Mouse (Mus musculus): ENCODE data around the gene Tm4sf5.
"Not testable (repeated sequence)": the region's sequence is repeated elsewhere in the genome, so short reads cannot be mapped to it uniquely, and the experiment has no call there.

The Tm4sf5 gene

GRCm38 (mm10) chr11:70504970-70505369 is at the start of gene Tm4sf5:
Gene Tm4sf5 (plus strand): TSS chr11:70505244.
- no peak for DNase-seq (ENCODE audit: low read depth, low spot score)

DNA sequence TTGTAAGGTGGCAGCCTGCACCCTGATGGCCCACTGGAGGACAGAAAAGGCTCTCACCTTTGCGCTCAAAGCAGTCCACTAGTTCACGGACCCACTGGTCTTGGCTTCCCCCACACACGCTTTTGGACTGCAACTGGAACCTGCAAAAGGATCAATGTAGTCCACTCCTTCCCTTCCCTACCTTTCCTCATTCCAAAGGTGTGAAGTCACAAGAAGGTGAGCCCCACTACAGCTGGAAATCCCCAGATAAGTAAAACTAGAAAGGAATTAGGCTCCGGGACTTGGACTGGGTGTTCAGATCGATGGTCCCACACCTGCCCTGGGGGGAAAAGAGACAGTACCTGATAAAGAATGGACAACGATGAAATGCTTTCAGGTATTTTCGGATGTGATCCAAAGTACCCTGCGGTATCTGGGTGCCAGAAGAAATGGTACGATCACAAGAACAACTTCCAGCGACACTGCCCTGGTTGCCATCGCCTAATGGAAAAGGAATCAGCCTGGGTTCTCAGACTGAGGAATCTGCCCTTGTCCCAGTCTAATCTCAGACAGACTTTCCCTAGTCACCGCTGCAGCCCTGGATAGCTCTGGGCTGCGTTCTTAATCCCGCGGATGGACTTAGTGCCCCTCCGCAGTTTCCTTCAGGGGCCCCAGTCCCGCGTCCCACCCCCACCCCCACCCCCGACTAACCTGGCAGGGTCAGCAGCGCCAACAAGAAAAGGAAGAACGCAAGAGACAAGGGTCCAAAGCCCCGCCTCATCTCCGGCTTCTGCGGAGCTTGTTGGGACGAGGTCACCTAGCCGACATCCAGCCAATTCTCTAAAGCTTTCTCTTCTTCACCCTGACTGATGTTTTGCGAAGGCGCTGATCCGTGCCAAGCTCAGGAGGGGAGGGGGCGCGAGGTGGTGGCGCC is 46.1 kb upstream of the Tm4sf5 start, which contains the start of gene Zmynd15:
TSS of gene Zmynd15 (plus strand) at position 746 of the 913 bp plus-strand sequence.
- DNase-seq (ENCODE audit: low read depth, low spot score) = no peak

DNA sequence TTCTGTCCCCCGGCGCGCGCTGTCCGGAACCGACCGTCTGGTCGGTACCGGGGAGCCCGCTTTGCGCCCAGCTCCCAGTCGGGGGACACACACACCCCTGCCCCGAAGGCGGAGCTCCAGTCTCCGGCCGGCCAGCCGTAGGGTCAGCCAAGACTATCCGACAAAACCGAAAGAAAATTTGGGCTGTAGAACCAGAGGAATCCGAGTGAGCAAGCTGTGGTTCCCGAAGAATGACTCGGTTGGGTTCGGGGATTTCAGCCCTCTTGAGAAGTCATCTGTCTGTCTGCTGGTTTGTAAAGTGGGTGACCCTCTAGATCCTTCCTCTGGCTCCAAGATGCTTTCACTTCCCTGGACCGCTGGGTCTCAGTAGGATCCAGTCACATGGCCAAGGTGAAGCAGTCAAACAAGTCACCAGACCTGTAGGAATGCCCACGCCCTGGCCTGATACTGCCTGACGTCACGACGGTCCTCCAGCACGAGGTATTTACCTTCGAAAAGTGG is 45.4 kb upstream of the Tm4sf5 start, which contains the start of gene Cxcl16:
TSS of gene Cxcl16 (minus strand) at position 384 of the 501 bp plus-strand sequence.
- DNase-seq (ENCODE audit: low read depth, low spot score) = no peak

DNA sequence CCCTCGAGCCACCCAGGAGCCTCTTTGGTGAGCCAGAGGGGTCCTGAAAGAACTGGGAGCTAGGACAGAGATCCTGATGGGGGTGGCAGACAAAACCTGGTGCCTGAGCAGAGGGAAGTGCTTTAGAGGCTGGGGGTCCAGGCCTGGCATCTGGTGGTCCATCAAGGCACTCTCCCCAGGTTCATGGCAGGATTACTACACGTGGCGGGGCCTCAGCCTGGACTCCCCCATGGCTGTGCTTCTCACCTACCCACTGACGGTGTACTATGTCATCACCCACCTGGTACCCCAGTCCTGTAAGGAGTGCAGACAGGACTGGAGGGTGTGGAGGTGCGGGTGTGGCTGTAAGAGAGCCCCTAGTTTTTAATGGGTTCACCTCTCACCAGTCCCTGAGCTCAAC is 41.1 kb upstream of the Tm4sf5 start:
- no peak for DNase-seq (ENCODE audit: low read depth, low spot score)

DNA sequence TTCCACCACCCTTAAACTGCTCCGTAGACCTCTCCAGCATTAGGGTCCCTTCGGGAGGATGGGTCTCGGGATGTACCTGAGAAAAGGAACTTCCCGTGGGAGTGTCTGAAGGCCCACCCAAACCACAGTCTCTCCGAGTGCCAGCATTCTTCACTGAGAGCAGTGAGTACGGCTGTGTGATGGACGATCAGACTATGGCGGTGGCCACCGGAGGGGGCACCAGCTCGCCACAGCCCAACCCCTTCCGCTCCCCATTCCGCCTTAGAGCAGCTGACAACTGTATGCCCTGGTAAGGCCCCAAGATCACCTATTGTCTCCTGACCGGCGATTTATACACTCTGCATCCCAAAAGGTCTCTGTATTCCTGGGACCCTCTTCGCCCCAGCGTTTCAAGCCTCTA is 39.8 kb upstream of the Tm4sf5 start:
- DNase-seq (ENCODE audit: low read depth, low spot score) = no peak

GRCm38 (mm10) chr11:70465824-70466223 is 39.2 kb upstream of the Tm4sf5 start:
- DNase-seq (ENCODE audit: low read depth, low spot score) = no peak

- no peak for DNase-seq (ENCODE audit: low read depth, low spot score)
Observed at GRCm38 (mm10) chr11:70467902-70468619, 37.0 kb upstream of the Tm4sf5 start.

GRCm38 (mm10) chr11:70469764-70470163 is 35.3 kb upstream of the Tm4sf5 start:
- DNase-seq (ENCODE audit: low read depth, low spot score) = no peak

- no peak for DNase-seq (ENCODE audit: low read depth, low spot score)
Observed at GRCm38 (mm10) chr11:70472716-70473115, 32.3 kb upstream of the Tm4sf5 start.

DNA sequence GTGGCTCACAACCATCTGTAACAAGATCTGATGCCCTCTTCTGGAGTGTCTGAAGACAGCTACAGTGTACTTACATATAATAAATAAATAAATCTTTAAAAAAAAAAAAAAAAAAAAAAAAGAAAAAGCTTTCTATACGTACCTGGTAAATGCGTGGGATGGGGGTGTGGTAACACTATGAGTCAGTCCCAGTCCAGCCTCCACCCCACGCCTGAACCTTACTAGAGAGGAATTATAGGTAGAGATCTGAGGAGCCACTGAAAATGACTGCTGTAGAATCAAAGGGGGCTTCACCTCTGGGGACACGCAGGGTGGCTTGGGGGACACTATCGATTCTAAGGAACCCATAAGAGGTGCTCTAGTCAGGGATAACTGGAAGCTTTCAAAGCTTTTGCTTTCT is 31.8 kb upstream of the Tm4sf5 start:
- DNase-seq (ENCODE audit: low read depth, low spot score) = not testable (repeated sequence)

DNA sequence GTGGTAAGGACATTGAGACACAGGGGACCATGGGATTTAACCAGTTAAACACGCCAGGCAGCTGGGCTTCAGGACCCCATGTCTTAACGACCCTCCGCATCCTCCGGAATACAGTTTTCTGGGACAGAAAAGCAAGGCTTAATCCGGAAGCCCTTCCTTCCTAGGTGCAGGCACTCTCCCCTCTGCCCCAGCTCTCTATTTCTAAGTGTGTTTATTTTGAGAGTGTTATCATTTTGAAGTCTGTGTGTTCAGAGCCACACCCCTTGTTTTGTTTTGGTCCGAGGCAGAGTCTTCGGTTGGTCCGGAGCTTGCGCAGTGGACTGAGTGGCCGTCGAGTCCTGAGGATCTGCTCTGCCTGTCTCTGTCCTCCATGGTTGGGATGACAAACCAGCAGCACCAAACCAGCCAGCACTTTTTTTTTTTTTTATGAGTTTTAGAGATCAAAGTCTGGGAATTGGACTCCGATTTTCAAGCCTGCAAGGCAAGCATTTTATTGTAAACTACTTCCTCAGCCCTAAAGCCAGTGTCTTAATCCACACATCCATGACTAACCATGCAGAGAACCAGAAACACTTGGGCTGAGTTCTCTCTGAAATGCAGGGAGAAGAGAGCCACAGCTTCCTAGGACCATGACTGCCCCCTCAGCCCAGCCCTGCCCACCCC is 30.0 kb upstream of the Tm4sf5 start:
- DNase-seq (ENCODE audit: low read depth, low spot score) = no peak

- DNase-seq (ENCODE audit: low read depth, low spot score) = no peak
Observed at GRCm38 (mm10) chr11:70485498-70485897, 19.5 kb upstream of the Tm4sf5 start.

DNA sequence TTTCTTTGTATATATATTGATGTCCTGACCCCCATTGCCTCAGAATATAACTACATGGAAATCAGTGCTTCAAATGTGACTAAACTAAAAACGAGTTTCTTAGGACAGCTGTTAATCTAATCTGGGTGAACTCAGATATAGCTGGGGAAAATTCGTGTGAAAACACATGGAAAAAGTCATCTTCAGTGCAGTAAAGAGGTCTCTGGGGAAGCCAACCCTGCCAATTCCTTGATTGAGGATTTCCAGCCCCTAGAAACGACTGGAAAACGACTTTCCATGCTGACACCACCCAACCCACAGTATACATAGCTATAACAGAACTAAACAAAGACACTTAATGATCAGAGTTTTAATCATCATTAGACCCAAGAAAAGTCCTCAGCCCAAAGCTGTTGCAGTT is 17.2 kb upstream of the Tm4sf5 start:
- DNase-seq (ENCODE audit: low read depth, low spot score) = peak; percentile 25

GRCm38 (mm10) chr11:70489138-70489537 is 15.9 kb upstream of the Tm4sf5 start:
- DNase-seq (ENCODE audit: low read depth, low spot score) = peak; percentile 84

- DNase-seq (ENCODE audit: low read depth, low spot score) = peak; percentile 25
Observed at GRCm38 (mm10) chr11:70489684-70490083, 15.4 kb upstream of the Tm4sf5 start.

DNA sequence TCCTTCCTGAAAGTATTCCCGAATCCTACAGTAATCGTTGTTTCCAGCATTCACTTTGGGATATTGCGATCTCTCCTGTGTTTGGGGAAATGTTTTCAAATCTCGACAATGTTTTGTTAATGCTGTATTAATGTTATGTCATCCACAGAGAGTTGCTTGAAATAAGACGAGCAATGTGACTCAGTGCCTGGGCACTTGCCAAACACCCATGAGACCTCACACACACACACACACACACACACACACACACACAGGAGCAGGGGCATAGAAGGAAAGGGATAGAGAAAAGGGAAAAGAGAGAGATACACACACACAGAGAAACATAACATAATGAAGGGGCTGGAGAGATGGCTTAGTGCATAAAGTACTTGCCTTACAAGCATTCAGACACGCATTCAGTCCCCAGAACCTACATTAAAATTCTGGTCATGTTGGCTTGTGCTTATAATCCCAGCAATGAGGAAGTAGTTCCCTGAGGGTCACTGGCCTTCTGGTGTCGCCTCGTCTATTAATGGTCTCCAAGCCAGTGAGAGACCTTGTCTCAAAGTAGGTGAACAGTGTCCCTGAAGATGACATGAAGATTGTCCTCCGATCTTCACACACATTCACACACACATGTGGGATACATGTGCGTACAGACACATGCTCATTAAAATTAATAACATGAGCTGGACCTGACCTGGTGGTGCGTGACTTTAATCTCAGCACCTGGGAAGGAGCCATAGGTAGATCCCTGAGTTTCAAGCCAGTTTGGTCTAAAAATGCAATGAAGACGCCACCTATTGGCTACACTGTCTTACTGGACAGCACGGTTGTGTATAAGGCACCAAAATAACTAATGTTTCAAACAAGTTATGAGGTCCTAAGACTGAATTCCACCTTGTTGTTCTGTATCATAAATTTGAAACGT is 5.2 kb upstream of the Tm4sf5 start:
- DNase-seq (ENCODE audit: low read depth, low spot score) = no peak

DNA sequence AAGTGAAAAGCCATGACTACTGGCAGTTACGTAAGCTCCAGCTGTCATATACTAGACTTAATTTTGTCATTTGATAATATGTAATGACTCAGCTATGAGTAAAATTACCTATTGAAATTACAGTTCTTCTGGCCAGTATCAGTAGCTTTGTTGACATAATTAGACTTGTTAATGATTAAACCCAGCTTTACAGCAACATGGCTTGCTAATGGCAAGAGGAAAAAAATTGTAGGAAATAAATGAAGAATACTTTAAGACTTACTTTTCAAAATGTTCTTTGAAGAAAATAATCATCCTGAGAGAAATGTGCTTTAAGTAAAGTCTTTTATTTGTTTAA is 4.6 kb upstream of the Tm4sf5 start:
- no peak for DNase-seq (ENCODE audit: low read depth, low spot score)

GRCm38 (mm10) chr11:70502018-70502417 is 3.0 kb upstream of the Tm4sf5 start:
- no peak for DNase-seq (ENCODE audit: low read depth, low spot score)

DNA sequence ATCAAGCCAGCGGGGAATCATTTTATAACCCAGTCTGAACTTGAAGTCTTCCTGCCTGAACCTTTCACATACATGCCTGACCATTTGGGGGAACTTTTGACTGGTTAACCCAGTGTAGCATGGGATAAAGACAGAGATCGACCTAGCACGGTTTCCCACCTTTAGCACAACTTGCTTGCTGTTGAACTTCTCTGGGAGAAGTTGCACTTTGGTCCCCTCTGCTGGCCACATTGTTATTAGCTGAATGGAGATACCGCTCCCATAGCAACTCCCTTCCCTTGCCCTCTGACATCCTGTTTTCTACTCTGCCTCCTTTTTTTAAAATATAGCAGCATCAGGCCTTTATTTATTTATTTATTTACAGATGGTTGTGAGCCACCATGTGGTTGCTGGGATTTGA is 1.3 kb downstream of the Tm4sf5 start:
- peak; percentile 53 for DNase-seq (ENCODE audit: low read depth, low spot score)

GRCm38 (mm10) chr11:70506962-70507515 is 2.0 kb downstream of the Tm4sf5 start:
- no peak for DNase-seq (ENCODE audit: low read depth, low spot score)

Measured in skeletal muscle tissue, adult 2 months (tissue).